Mouse (Mus musculus) mature B cell (primary cell): Measurements from ENCODE around the gene Map3k15.

ENCODE experiments used
- in situ Hi-C: fragments of 300-500 bp; cut with MboI; formaldehyde crosslinking; loops from 2 replicates; pipeline ENCODE4 v1.14.3; 2019

The Map3k15 gene

GRCm38 (mm10) chrX:159988002-159988960 is at the start of gene Map3k15:
Map3k15 (plus strand) TSS chrX:159988433.
- in situ Hi-C loops = loop anchor here (25.0 kb wide), 1 partner anchor 124 kb away; no protein-coding TSS in a partner anchor

- in situ Hi-C loops = no loop called here
Observed at GRCm38 (mm10) chrX:159942569-159942968, 45.7 kb upstream of the Map3k15 start.

GRCm38 (mm10) chrX:159943586-159943985 is 44.6 kb upstream of the Map3k15 start:
- in situ Hi-C loops = no loop called here

- in situ Hi-C loops = no loop called here
Observed at GRCm38 (mm10) chrX:159953546-159954429, 34.4 kb upstream of the Map3k15 start.

GRCm38 (mm10) chrX:159954430-159954779 is 33.8 kb upstream of the Map3k15 start:
- in situ Hi-C loops = no loop called here

GRCm38 (mm10) chrX:159955433-159955832 is 32.8 kb upstream of the Map3k15 start:
- in situ Hi-C loops = no loop called here

GRCm38 (mm10) chrX:159961385-159961784 is 26.8 kb upstream of the Map3k15 start:
- in situ Hi-C loops = no loop called here

- in situ Hi-C loops = no loop called here
Observed at GRCm38 (mm10) chrX:159963273-159963672, 25.0 kb upstream of the Map3k15 start.

GRCm38 (mm10) chrX:159963925-159964324 is 24.3 kb upstream of the Map3k15 start:
- in situ Hi-C loops = no loop called here

- in situ Hi-C loops = no loop called here
Observed at GRCm38 (mm10) chrX:159969025-159969424, 19.2 kb upstream of the Map3k15 start.

- in situ Hi-C loops = no loop called here
Observed at GRCm38 (mm10) chrX:159971091-159971779, 17.0 kb upstream of the Map3k15 start.

GRCm38 (mm10) chrX:159973730-159974129 is 14.5 kb upstream of the Map3k15 start:
- in situ Hi-C loops = no loop called here

- in situ Hi-C loops = loop anchor here (25.0 kb wide), 1 partner anchor 136 kb away; no protein-coding TSS in a partner anchor
Observed at GRCm38 (mm10) chrX:159976243-159976642, 12.0 kb upstream of the Map3k15 start.

GRCm38 (mm10) chrX:159995808-159996207 is 7.6 kb downstream of the Map3k15 start:
- in situ Hi-C loops = loop anchor here (25.0 kb wide), 1 partner anchor 116 kb away; no protein-coding TSS in a partner anchor

- in situ Hi-C loops = no loop called here
Observed at GRCm38 (mm10) chrX:160053306-160053705, 65.1 kb downstream of the Map3k15 start.

- in situ Hi-C loops = no loop called here
Observed at GRCm38 (mm10) chrX:160054643-160055042, 66.4 kb downstream of the Map3k15 start.

GRCm38 (mm10) chrX:160091973-160092372 is 103.7 kb downstream of the Map3k15 start:
- in situ Hi-C loops = no loop called here

- in situ Hi-C loops = loop anchor here (25.0 kb wide), 1 partner anchor 121 kb away; the partner anchor contains the start of gene Map3k15
Observed at GRCm38 (mm10) chrX:160107817-160108216, 119.6 kb downstream of the Map3k15 start.

GRCm38 (mm10) chrX:160113777-160114176 is 125.5 kb downstream of the Map3k15 start:
- in situ Hi-C loops = loop anchor here (25.0 kb wide), 1 partner anchor 126 kb away; the partner anchor contains the start of gene Map3k15

- in situ Hi-C loops = loop anchor here (25.0 kb wide), 1 partner anchor 129 kb away; the partner anchor contains the start of gene Map3k15
Observed at GRCm38 (mm10) chrX:160116074-160116473, 127.8 kb downstream of the Map3k15 start.

GRCm38 (mm10) chrX:160116658-160117057 is 128.4 kb downstream of the Map3k15 start:
- in situ Hi-C loops = loop anchor here (25.0 kb wide), 1 partner anchor 129 kb away; the partner anchor contains the start of gene Map3k15
